In genomic region chr11:95687084-95687656, GRCm38 (mm10) we compare ENCODE assay signal across 11 mouse cellular contexts. TPM values are rescaled to one million over a fixed set of nuclear protein-coding genes. Genes with fewer than 3 reads are reported as not detected.
DNase-seq lines count a peak whose midpoint lies in the region; ATAC-seq lines count a peak whose summit lies in the region.
"Had no signal": no experiment of that assay in that cellular context is flagged by ENCODE, and none has a peak within 500 bp of the region (broad histone marks: within the 10 kb centered on the region; RNA-seq: fewer than 3 reads in every experiment).

No protein-coding gene starts in this region.

- H3K27ac ChIP-seq in heart, embryonic 11.5 days (ENCODE audit: low read depth, low read length) = no peak overlapping the region
- H3K27ac ChIP-seq in midbrain, embryonic 14.5 days (replicated peaks; ENCODE audit: low read depth, low read length) = no peak overlapping the region
- no peak overlapping the region for H3K27ac ChIP-seq in midbrain, embryonic 16.5 days (ENCODE audit: low read length)
- H3K27ac ChIP-seq: midbrain, embryonic 15.5 days had no signal

- 34% methylated on average over 11 of the region's 11 CpGs for WGBS in heart, embryonic 11.5 days (ENCODE audit: insufficient replicate concordance)
- 41% methylated on average over 11 of the region's 11 CpGs for WGBS in midbrain, embryonic 14.5 days
- 41% methylated on average over 11 of the region's 11 CpGs for WGBS in midbrain, embryonic 16.5 days

- DNase-seq in heart, adult 11 months = peak; percentile 93
- peak; percentile 30 for DNase-seq in midbrain, embryonic 14.5 days
- peak; percentile 26 for DNase-seq in embryo, embryonic 11 days
- peak; percentile 26 for DNase-seq in lung, postnatal 36 days
- DNase-seq in urinary bladder, adult 18-20 months (ENCODE audit: low spot score in 2 of 2) = no peak
- no peak for DNase-seq in left cerebral cortex, postnatal 14 days (ENCODE audit: low spot score in 2 of 2)
- DNase-seq: adrenal gland, postnatal 36 days; left cerebral cortex, postnatal 4 days had no signal

- no peak overlapping the region for H3K4me2 ChIP-seq in heart, embryonic 11.5 days
- no peak overlapping the region for H3K4me2 ChIP-seq in midbrain, embryonic 14.5 days (ENCODE audit: low read length)
- no peak overlapping the region for H3K4me2 ChIP-seq in midbrain, embryonic 16.5 days (ENCODE audit: low read length)
- H3K4me2 ChIP-seq: midbrain, embryonic 15.5 days had no signal

- no peak for ATAC-seq in heart, embryonic 11.5 days (replicated peaks; ENCODE audit: insufficient number of reproducible peaks, low FRiP score, low TSS enrichment)
- ATAC-seq in midbrain, embryonic 14.5 days (ENCODE audit: low FRiP score, low TSS enrichment) = no peak
- no peak for ATAC-seq in midbrain, embryonic 16.5 days
- ATAC-seq: midbrain, embryonic 15.5 days had no signal

- H3K4me3 ChIP-seq in heart, embryonic 11.5 days (ENCODE audit: low read depth, low read length) = no peak overlapping the region
- H3K4me3 ChIP-seq in midbrain, embryonic 14.5 days (replicated peaks; ENCODE audit: low read depth, low read length) = no peak overlapping the region
- H3K4me3 ChIP-seq in midbrain, embryonic 16.5 days (ENCODE audit: low read depth, low read length) = no peak overlapping the region
- H3K4me3 ChIP-seq: midbrain, embryonic 15.5 days had no signal

- H3K27me3 ChIP-seq in heart, embryonic 11.5 days (ENCODE audit: control insufficient read depth, insufficient read depth, low read length) = no peaks in the 10 kb centered on the region
- H3K27me3 ChIP-seq in midbrain, embryonic 14.5 days (ENCODE audit: control insufficient read depth, insufficient read depth, low read length) = no peaks in the 10 kb centered on the region
- no peaks in the 10 kb centered on the region for H3K27me3 ChIP-seq in midbrain, embryonic 16.5 days (ENCODE audit: control insufficient read depth, insufficient read depth, low read depth, low read length)
- H3K27me3 ChIP-seq: midbrain, embryonic 15.5 days had no signal

- peaks cover 10% of the 10 kb centered on the region for H3K4me1 ChIP-seq in heart, embryonic 11.5 days (ENCODE audit: control insufficient read depth, insufficient read depth, low read length)
- no peaks in the 10 kb centered on the region for H3K4me1 ChIP-seq in midbrain, embryonic 14.5 days (ENCODE audit: control insufficient read depth, insufficient read depth, low read length)
- no peaks in the 10 kb centered on the region for H3K4me1 ChIP-seq in midbrain, embryonic 16.5 days (ENCODE audit: control insufficient read depth, insufficient read depth, low read length)
- H3K4me1 ChIP-seq: midbrain, embryonic 15.5 days had no signal

- 0 out of 2 replicates have a peak, but pooled peaks cover 1% of the 10 kb centered on the region for H3K36me3 ChIP-seq in heart, embryonic 11.5 days (ENCODE audit: control insufficient read depth, insufficient read depth, low read length)
- no peaks in the 10 kb centered on the region; the same call in 1 of the 2 replicates for H3K36me3 ChIP-seq in midbrain, embryonic 14.5 days (ENCODE audit: control insufficient read depth, insufficient read depth, low read length)
- H3K36me3 ChIP-seq in midbrain, embryonic 16.5 days (ENCODE audit: control insufficient read depth, insufficient read depth, low read length) = no peaks in the 10 kb centered on the region
- H3K36me3 ChIP-seq: midbrain, embryonic 15.5 days had no signal

- intact Hi-C loops in left cerebral cortex, postnatal 14 days (cut with DNase I) = loop anchor here (10.0 kb wide), 1 partner anchor 288 kb away; no protein-coding TSS in a partner anchor

- H3K9me3 ChIP-seq in heart, embryonic 11.5 days (replicated peaks; ENCODE audit: control insufficient read depth, low read length) = no peaks in the 10 kb centered on the region
- no peaks in the 10 kb centered on the region for H3K9me3 ChIP-seq in midbrain, embryonic 14.5 days (ENCODE audit: control insufficient read depth, low read length)
- H3K9me3 ChIP-seq in midbrain, embryonic 16.5 days (replicated peaks; ENCODE audit: control insufficient read depth, low read length, poor library complexity, severe bottlenecking) = no peaks in the 10 kb centered on the region
- H3K9me3 ChIP-seq: midbrain, embryonic 15.5 days had no signal

- H3K9ac ChIP-seq in heart, embryonic 11.5 days (ENCODE audit: low read depth, low read length) = no peak overlapping the region
- no peak overlapping the region for H3K9ac ChIP-seq in midbrain, embryonic 14.5 days (replicated peaks; ENCODE audit: low read length)
- no peak overlapping the region for H3K9ac ChIP-seq in midbrain, embryonic 16.5 days (ENCODE audit: low read depth, low read length)
- H3K9ac ChIP-seq: midbrain, embryonic 15.5 days had no signal

RNA-seq across cellular contexts. Expression of gene Phb, which starts 20.4 kb away (rescaled TPM):
- 273 and 295 TPM in 2 replicates for polyA plus RNA-seq in heart, embryonic 11.5 days (2014; fragmentation: Nextera tagmentation; extraction: Ambion mirVana)
- 183 and 207 TPM in 2 replicates for polyA plus RNA-seq in midbrain, embryonic 14.5 days (2014; fragmentation: Nextera tagmentation; extraction: Ambion mirVana)
- polyA plus RNA-seq in midbrain, embryonic 16.5 days (2015; fragmentation: Nextera tagmentation; extraction: Ambion mirVana) = 195 and 197 TPM in 2 replicates
- total RNA-seq in left cerebral cortex, postnatal 14 days (2021) = 10 to 100 TPM; 82.5 to 86.3 TPM

RNA-seq across cellular contexts. Expression of gene Zfp652, which starts 25.3 kb away (rescaled TPM):
- polyA plus RNA-seq in heart, embryonic 11.5 days (2014; fragmentation: Nextera tagmentation; extraction: Ambion mirVana) = 5.6 and 7.3 TPM in 2 replicates
- 13.1 and 15.7 TPM in 2 replicates for polyA plus RNA-seq in midbrain, embryonic 14.5 days (2014; fragmentation: Nextera tagmentation; extraction: Ambion mirVana)
- polyA plus RNA-seq in midbrain, embryonic 16.5 days (2015; fragmentation: Nextera tagmentation; extraction: Ambion mirVana) = 21.1 and 26.3 TPM in 2 replicates
- total RNA-seq in left cerebral cortex, postnatal 14 days (2021) = 10 to 100 TPM; 40.3 to 40.6 TPM

RNA-seq across cellular contexts. Expression of gene B130006D01Rik, which starts 36.2 kb away (rescaled TPM):
- polyA plus RNA-seq in heart, embryonic 11.5 days (2014; fragmentation: Nextera tagmentation; extraction: Ambion mirVana) = 0.70 and 1.1 TPM in 2 replicates
- 1.4 and 1.5 TPM in 2 replicates for polyA plus RNA-seq in midbrain, embryonic 14.5 days (2014; fragmentation: Nextera tagmentation; extraction: Ambion mirVana)
- 1.3 and 1.4 TPM in 2 replicates for polyA plus RNA-seq in midbrain, embryonic 16.5 days (2015; fragmentation: Nextera tagmentation; extraction: Ambion mirVana)
- 1 to 10 TPM in 1 of 2 experiments, under 1 TPM in 1; 0.99 to 1.1 TPM for total RNA-seq in left cerebral cortex, postnatal 14 days (2021)

Comparison
In these comparisons a context has a peak if more than half of its experiments do, and no peak if none do; other contexts are left out.
1. DNase-seq: peak in heart, adult 11 months (single experiment), midbrain, embryonic 14.5 days (single experiment), embryo, embryonic 11 days (single experiment) and lung, postnatal 36 days (single experiment); none in urinary bladder, adult 18-20 months (0 of 2) and left cerebral cortex, postnatal 14 days (0 of 2).